Mouse (Mus musculus): Measurements from ENCODE around the gene Gm43191. TPM values are rescaled to one million over a fixed set of nuclear protein-coding genes. Genes with fewer than 3 reads are reported as not detected.
"Not testable (repeated sequence)": the region's sequence is repeated elsewhere in the genome, so short reads cannot be mapped to it uniquely, and the experiment has no call there.

Gm43191 gene
- polyA plus RNA-seq, 1 experiment: not detected

DNA sequence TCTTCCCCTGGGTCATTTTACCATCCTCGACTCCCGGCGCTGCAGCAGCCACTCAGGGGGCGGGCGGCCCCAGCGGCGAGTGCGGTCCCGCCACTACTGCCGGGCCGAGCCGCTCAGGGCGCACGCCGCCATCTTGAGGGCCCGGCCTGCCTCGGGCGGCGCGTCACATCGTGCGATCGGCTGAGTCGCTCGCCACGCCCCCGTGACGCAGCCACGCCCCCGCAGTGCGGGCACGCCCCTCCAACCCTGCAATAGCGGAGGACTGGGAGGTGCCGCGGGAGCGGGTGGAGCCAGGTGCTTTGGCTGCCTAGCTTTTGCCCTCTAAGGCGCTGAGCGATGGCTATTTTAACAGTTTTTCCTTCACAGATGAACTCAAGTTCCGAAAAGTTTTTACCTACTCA lies 18.6 kb downstream of the Gm43191 start, which contains the start of gene Mfsd14a:
Mfsd14a (minus strand) TSS at position 215 of the 401 bp plus-strand sequence.
- H3K4me1 ChIP-seq (ENCODE audit: control insufficient read depth, insufficient read depth, low read length): peaks cover 6% of the 10 kb centered on the region
- peak within 1 kb of the TSS; percentile 64 for H3K4me3 ChIP-seq (ENCODE audit: insufficient read depth, low read length)
- peak within 1 kb of the TSS; percentile 92 for H3K27ac ChIP-seq (ENCODE audit: insufficient read depth, low read length)
- TF ChIP-seq POLR2A (IDR thresholded peaks at IDR 0.05; ENCODE audit: extremely low read depth, insufficient read depth, low read length) (peak; percentile 84), CTCF (IDR thresholded peaks at IDR 0.05; ENCODE audit: extremely low read depth, insufficient read depth, low read length) (no peak)

DNA sequence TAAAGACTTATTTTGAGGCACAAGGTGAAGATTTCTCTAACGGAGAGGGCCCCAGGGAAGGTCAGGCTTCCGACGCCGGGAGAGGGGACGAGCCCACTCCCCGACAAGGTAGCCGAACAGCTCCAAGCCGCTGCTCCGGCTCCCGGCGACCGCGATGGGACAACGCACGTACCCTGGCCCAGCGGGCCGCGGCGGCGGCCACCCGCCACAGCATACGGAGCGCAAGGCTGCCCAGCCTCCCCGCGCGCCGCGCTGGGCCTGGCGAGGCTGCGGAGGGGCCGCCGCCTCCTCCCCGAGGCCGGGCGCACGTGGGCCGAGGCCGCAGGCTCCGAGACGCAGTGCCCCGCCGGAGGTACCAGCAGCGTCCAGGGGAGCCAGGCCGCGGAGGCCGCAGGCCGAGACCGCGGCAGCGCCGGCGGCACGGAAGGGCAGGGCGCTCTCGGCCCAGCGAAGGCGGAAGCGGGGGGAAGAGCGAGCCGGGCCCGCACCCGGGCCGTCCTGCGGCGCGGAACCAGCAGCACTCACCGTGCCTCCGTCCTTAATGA lies 19.1 kb downstream of the Gm43191 start:
- Histone ChIP-seq H3K27ac (ENCODE audit: insufficient read depth, low read length) (peak overlapping the region; percentile 92), H3K4me1 (ENCODE audit: control insufficient read depth, insufficient read depth, low read length) (peaks cover 7% of the 10 kb centered on the region), H3K4me3 (ENCODE audit: insufficient read depth, low read length) (peak overlapping the region; percentile 64)
- no peak for TF ChIP-seq POLR2A (IDR thresholded peaks at IDR 0.05; ENCODE audit: extremely low read depth, insufficient read depth, low read length)

DNA sequence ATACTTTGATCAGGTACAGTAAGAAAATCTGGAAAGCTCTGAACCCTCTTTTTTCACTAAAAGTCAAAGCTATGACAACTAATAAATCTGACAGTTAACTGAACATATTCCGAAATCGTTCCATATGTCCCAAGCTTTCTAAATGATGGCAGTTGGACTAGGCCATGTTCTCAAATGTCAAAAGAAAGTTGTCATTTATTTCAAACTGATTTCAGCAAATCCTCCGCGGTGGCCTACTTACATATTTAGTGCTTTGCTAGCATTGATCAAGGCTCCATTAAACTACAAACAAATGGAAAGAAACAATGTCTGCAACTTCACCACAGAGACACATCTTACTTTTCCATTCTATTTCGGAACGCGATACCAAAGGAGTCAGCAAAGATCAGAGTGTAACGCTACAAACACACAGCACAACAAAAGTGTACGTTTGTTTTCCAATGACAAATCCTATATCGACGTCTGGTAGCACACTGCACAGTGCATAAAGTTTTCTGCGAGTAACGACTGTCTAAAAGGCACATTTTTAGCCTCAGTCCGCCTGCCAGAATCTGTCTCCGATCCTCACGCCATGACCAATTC lies 19.7 kb downstream of the Gm43191 start:
- peak overlapping the region; percentile 64 for H3K4me3 ChIP-seq (ENCODE audit: insufficient read depth, low read length)
- peaks cover 7% of the 10 kb centered on the region for H3K4me1 ChIP-seq (ENCODE audit: control insufficient read depth, insufficient read depth, low read length)
- TF ChIP-seq POLR2A (IDR thresholded peaks at IDR 0.05; ENCODE audit: extremely low read depth, insufficient read depth, low read length): no peak
- no peak for TF ChIP-seq CTCF (IDR thresholded peaks at IDR 0.05; ENCODE audit: extremely low read depth, insufficient read depth, low read length)
- peak overlapping the region; percentile 92 for H3K27ac ChIP-seq (ENCODE audit: insufficient read depth, low read length)

DNA sequence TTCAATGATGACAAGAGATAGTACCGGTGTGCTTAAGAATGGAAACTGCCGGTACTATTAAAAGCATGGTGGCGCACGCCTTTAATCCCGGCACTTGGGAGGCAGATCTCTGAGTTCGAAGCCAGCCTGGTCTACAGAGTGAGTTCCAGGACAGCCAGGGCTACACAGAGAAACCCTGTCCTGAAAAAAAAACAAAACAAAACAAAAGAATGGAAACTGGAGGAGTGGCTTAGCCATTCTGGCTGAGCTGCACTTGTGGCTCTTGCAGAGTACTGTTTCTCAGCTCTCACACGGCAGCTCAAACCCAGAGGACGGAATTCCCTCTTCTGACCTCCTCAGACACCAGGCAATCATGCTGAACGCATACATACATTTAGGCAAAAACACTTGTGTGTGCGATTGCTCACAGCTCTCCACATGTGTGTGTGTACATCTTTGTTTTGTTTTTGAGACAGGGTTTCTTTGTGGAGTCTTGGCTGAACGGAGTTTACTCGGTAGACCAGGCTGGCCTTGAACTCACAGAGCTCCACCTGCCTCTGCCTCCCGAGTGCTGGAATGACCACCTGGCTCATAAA lies 21.1 kb downstream of the Gm43191 start:
- Histone ChIP-seq H3K4me1 (ENCODE audit: control insufficient read depth, insufficient read depth, low read length) (peaks cover 9% of the 10 kb centered on the region), H3K4me3 (ENCODE audit: insufficient read depth, low read length) (peak overlapping the region; percentile 64; the same call in 1 of the 2 replicates), H3K27ac (ENCODE audit: insufficient read depth, low read length) (no peak overlapping the region)
- TF ChIP-seq POLR2A (IDR thresholded peaks at IDR 0.05; ENCODE audit: extremely low read depth, insufficient read depth, low read length): no peak
- TF ChIP-seq CTCF (IDR thresholded peaks at IDR 0.05; ENCODE audit: extremely low read depth, insufficient read depth, low read length): no peak

DNA sequence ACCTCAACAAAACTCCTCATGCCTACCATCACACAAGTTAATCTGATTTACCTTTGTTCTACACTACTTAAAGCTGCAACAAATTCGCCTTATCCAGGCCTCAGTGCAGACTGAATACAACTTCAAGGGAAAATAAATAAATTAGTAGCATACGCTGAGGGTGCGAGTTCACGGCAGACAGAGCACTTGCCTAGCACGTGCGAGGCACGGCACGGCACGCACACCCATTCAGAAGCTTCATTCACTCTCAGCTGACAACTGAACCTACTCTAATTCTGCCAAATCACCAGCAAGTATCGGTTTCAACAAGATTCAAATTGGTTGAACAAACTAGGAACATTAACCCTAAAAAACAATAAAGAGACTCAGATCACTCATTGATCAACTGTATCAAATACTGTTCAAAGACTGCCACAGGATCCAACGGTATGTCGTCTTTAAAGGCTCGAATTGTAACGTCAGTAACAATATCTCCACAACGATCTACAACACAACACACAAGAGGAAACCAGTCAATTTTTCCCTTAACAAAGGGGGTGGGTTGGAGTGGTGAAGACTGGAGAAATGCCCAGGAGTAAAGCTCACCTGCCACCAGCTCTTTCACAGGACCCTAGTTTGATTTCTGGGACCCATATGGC lies 22.0 kb downstream of the Gm43191 start:
- TF ChIP-seq POLR2A (IDR thresholded peaks at IDR 0.05; ENCODE audit: extremely low read depth, insufficient read depth, low read length): no peak
- no peak for TF ChIP-seq CTCF (IDR thresholded peaks at IDR 0.05; ENCODE audit: extremely low read depth, insufficient read depth, low read length)
- Histone ChIP-seq H3K27ac (ENCODE audit: insufficient read depth, low read length) (no peak overlapping the region), H3K4me1 (ENCODE audit: control insufficient read depth, insufficient read depth, low read length) (peaks cover 9% of the 10 kb centered on the region), H3K4me3 (ENCODE audit: insufficient read depth, low read length) (no peak overlapping the region)

DNA sequence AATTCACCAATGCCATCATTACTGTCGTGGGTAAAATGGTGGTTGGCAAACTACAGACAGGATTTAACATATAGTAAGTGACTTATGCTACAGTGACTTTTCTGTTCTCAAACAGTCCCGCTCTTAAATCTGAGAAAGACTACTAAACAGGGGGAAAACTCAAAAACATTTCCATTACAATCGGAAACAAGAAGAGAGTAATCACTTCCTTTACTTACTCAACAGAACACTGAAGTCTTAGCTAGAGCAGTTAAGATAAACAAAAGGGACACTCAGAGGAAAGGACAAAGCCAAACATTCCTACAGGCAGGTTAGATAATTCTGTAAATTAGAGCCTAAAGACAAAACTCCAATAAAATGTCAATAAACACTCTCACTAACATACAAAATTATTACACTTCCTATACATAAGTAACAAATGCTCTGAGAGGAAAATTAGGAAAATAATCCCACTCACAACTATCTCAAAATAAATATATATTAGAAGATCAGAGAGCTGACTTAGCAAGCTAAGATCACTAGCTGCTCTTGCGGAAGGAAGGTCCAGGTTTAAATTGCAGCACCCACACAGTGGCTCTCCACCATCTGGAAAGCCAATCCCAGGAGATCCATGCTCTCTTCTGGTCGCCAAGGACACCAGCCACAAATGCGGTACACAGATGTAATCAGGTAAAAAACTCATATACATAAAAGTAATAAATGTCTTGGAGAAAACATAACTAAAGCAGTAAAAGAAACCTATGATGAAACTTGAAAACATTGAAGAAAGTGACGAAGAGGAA lies 24.7 kb downstream of the Gm43191 start:
- peaks cover 10% of the 10 kb centered on the region; the same call in 1 of the 2 replicates for H3K4me1 ChIP-seq (ENCODE audit: control insufficient read depth, insufficient read depth, low read length)
- TF ChIP-seq POLR2A (IDR thresholded peaks at IDR 0.05; ENCODE audit: extremely low read depth, insufficient read depth, low read length) (no peak), CTCF (IDR thresholded peaks at IDR 0.05; ENCODE audit: extremely low read depth, insufficient read depth, low read length) (no peak)
- no peak overlapping the region for H3K4me3 ChIP-seq (ENCODE audit: insufficient read depth, low read length)
- H3K27ac ChIP-seq (ENCODE audit: insufficient read depth, low read length): no peak overlapping the region

DNA sequence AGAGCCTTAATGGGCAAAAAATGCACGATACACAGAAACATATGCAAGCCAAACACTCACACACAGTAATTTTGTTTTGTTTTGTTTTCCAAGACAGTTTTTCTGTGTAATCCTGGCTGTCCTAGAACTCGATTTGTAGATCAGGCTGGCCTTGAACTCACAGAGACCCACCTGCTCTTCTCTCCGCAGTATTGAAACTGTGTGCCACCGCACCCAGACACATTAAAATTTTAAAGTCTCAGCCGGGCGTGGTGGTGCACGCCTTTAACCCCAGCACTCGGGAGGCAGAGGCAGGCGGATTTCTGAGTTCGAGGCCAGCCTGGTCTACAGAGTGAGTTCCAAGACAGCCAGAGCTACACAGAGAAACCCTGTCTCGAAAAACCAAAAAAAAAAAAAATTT lies 27.0 kb downstream of the Gm43191 start:
- H3K4me1 ChIP-seq (ENCODE audit: control insufficient read depth, insufficient read depth, low read length); H3K4me3 ChIP-seq (ENCODE audit: insufficient read depth, low read length); H3K27ac ChIP-seq (ENCODE audit: insufficient read depth, low read length): not testable (repeated sequence)

DNA sequence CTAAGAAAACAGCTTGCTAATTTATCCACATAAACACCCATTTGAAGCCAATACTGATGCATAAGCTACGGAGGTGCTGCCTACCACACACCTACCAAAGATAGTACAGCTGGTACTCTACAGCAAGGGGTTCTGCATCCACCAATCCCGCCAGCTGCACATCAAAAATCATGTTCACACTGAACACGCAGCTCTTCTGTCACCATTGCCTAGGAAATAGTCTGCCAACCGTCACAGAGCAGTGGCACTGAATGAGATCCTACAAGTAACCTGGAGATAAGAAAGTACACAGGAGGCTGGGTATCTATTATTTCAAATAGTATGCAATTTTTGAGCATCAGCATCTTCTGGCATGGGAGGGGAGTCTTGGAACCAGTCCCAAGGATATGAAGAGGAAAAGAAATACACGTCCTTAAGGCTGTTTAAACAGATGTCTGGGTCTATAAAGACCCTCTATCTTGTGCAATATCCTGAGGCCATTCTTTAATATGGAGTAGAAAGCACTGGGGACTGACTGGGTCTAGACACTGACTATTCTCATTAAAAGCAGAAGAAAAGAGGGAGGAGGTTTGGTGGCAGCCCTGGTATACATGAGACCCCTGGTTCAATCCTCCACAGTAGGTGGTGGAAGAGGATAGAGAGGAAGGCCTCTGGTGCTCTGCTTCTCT lies 27.6 kb downstream of the Gm43191 start:
- Histone ChIP-seq H3K4me3 (ENCODE audit: insufficient read depth, low read length) (no peak overlapping the region), H3K4me1 (ENCODE audit: control insufficient read depth, insufficient read depth, low read length) (peaks cover 8% of the 10 kb centered on the region), H3K27ac (ENCODE audit: insufficient read depth, low read length) (no peak overlapping the region)
- no peak for TF ChIP-seq CTCF (IDR thresholded peaks at IDR 0.05; ENCODE audit: extremely low read depth, insufficient read depth, low read length)
- TF ChIP-seq POLR2A (IDR thresholded peaks at IDR 0.05; ENCODE audit: extremely low read depth, insufficient read depth, low read length): no peak

DNA sequence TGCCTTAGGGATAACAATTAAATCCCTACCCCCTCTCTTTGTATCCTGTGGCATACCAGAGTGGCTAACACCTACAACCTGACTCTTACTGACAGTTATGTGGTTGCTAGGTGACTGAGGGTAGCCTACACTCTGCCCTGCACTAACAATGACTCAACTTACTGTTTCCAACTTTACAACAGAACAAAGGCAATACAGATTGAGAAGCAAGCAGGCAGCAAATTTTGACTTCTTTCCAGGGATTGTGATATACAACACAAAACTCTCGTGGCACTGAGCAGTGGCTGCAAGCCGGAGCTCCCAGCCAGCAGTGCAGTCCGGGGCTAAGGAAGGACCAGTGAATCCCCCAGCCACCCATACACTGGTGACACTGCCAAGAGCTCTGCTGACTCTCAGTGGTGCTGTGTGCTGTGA lies 29.0 kb downstream of the Gm43191 start:
- no peak overlapping the region for H3K27ac ChIP-seq (ENCODE audit: insufficient read depth, low read length)

More for the DNA sequence above, 29.0 kb downstream of the Gm43191 start:
- TF ChIP-seq CTCF (IDR thresholded peaks at IDR 0.05; ENCODE audit: extremely low read depth, insufficient read depth, low read length) (no peak), POLR2A (IDR thresholded peaks at IDR 0.05; ENCODE audit: extremely low read depth, insufficient read depth, low read length) (no peak)
- H3K4me1 ChIP-seq (ENCODE audit: control insufficient read depth, insufficient read depth, low read length): peaks cover 7% of the 10 kb centered on the region
- H3K4me3 ChIP-seq (ENCODE audit: insufficient read depth, low read length): no peak overlapping the region

Measured in cortical plate, adult 2 months (tissue).